Mouse (Mus musculus) hindbrain, embryonic 13.5 days (tissue): ENCODE measurements around the gene Fcgr1. TPM values are rescaled to one million over a fixed set of nuclear protein-coding genes. Genes with fewer than 3 reads are reported as not detected.
A peak's percentile ranks its signal among the peaks of the same experiment; 100 is the strongest.

Experiments
- ATAC-seq: fragments of 200-750 bp; cut with Nextera tagmentation; 2 replicates; pipeline ENCODE4 v1.8.0; 2017; ENCODE audit warnings: moderate TSS enrichment; ENCODE audit not compliant: low FRiP score
- H3K27ac ChIP-seq: fragments of 300-500 bp; sonication (generic); 2 replicates; pipeline ENCODE4 v1.5.1; 2015; ENCODE audit warnings: inconsistent platforms, mild to moderate bottlenecking, moderate library complexity
- H3K27me3 ChIP-seq: fragments of 300-500 bp; sonication (generic); 2 replicates; pipeline ENCODE4 v1.6.1; 2015; ENCODE audit warnings: mild to moderate bottlenecking, inconsistent platforms
- H3K36me3 ChIP-seq: fragments of 300-500 bp; sonication (generic); 2 replicates; pipeline ENCODE4 v1.6.1; 2015; ENCODE audit warnings: mild to moderate bottlenecking, inconsistent platforms
- H3K4me1 ChIP-seq: fragments of 300-500 bp; sonication (generic); replicated peaks from 2 replicates; pipeline ENCODE4 v1.6.1; 2015; ENCODE audit warnings: inconsistent platforms
- H3K4me2 ChIP-seq: fragments of 300-500 bp; sonication (generic); 2 replicates; pipeline ENCODE4 v1.6.1; 2015; ENCODE audit warnings: inconsistent platforms, mild to moderate bottlenecking, moderate library complexity
- H3K4me3 ChIP-seq: fragments of 300-500 bp; sonication (generic); 2 replicates; pipeline ENCODE4 v1.5.1; 2015; ENCODE audit warnings: mild to moderate bottlenecking, inconsistent platforms
- H3K9ac ChIP-seq: fragments of 300-500 bp; sonication (generic); 2 replicates; pipeline ENCODE4 v1.6.1; 2015; ENCODE audit warnings: mild to moderate bottlenecking, inconsistent platforms
- H3K9me3 ChIP-seq: fragments of 300-500 bp; sonication (generic); 2 replicates; pipeline ENCODE4 v1.6.1; 2016; ENCODE audit warnings: inconsistent platforms
- WGBS: fragments of 180-500 bp; shearing (Covaris S2); methylation state at CpG from one replicate; pipeline ENCODE4 v1.1.7; 2015; 5-methylcytosine and 5-hydroxymethylcytosine counted together
- polyA plus RNA-seq: library from polyadenylated mRNA; unstranded; fragments of >200 nt; fragmentation: Nextera tagmentation; extraction: Ambion mirVana; gene quantifications from 2 replicates; pipeline ENCODE4 v1.2.1, GENCODE M21; 2015

Fcgr1 gene
- polyA plus RNA-seq, 1 experiment from 2014 or later, result 1.5 TPM

GRCm38 (mm10) chr3:96267541-96267940 is 26.2 kb downstream of the Fcgr1 start:
- Histone ChIP-seq H3K36me3 (no peaks in the 10 kb centered on the region), H3K9me3 (no peaks in the 10 kb centered on the region), H3K9ac (no peak overlapping the region), H3K27me3 (no peaks in the 10 kb centered on the region), H3K27ac (peak overlapping the region; percentile 89; the same call in 1 of the 2 replicates), H3K4me3 (no peak overlapping the region), H3K4me2 (no peak overlapping the region; the same call in 1 of the 2 replicates), H3K4me1 (peaks cover 28% of the 10 kb centered on the region)
- 84% methylated on average over 4 of the region's 4 CpGs for WGBS
- no peak for ATAC-seq

- H3K4me3 ChIP-seq, result no peak overlapping the region
- no peak overlapping the region for H3K4me2 ChIP-seq
- WGBS, result 94% methylated on average over 8 of the region's 8 CpGs
- no peak for ATAC-seq
- no peaks in the 10 kb centered on the region for H3K9me3 ChIP-seq
- no peak overlapping the region for H3K9ac ChIP-seq
- H3K36me3 ChIP-seq, result no peaks in the 10 kb centered on the region
- no peak overlapping the region for H3K27ac ChIP-seq
- H3K27me3 ChIP-seq, result no peaks in the 10 kb centered on the region
- H3K4me1 ChIP-seq, result peaks cover 38% of the 10 kb centered on the region
These were observed 27.5 kb downstream of the Fcgr1 start for GRCm38 (mm10) chr3:96266132-96266710.

DNA sequence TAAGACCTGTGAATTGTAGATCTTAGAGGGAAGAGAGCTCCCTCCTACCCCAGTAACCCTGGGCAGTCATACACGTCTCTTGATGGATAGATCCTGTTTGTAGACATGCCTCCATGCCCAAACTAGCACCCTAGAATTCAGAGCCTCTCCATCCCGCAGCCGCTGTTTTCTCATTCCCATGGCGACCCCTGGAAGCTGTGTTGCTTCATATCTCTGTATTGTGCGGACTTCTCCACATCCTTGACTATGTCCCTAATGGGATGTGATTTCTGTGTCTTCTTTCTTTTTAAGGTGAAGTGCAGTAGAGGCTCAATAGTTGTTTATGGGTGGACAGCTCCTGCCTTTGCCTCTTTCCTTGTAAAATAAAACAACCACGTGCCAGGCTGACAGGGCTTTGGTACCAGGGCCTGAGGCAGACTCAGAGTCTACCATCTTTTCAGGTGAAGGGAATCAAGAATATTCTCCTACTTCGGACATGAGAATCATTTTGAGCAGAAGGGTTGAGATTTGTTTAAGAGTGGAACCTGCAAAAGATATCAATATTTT is 29.3 kb downstream of the Fcgr1 start:
- Histone ChIP-seq H3K9ac (peak overlapping the region; percentile 83), H3K9me3 (no peaks in the 10 kb centered on the region)
- ATAC-seq, result no peak

DNA sequence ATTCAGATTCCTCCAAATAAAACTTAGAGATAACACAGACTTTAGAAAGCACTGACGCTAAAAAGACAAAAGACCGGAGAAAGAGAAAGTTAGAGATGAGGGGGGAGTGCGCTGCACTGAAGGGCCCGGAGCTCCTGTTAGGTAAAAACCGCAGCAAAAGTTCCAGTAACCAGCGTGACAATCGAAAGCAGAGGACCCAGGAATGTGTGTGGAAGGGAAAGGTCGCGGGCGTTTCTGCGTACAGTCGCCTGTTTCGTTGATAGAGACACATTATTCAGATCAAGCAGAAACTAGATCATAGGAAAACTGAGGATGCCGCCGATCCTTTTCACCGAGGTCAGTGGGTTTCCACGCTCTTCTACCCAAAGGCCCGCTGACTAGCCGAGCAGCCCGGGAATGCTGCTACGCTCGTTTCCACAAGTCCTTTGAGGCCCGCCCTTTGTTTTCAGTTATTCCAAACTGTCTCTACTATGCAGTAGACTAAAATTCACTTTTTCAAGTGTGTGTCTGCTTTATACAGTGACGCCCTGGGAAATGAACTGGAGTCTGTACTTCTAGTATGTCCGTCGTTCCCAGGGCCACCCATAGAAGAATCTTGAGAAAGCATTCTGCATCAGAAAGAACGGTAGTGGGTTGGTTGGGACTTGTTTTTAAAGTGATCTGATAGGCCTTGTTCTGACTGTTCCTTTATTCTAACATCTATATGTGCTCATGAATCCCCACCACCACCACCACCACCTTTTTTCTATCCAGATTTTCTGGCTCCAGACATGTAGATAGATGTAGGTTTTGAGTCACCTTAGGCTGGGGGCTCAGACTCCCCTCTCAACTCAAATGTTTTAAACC is 30.0 kb downstream of the Fcgr1 start:
- Histone ChIP-seq H3K4me2 (peak overlapping the region; percentile 80), H3K36me3 (no peaks in the 10 kb centered on the region), H3K27me3 (no peaks in the 10 kb centered on the region), H3K9me3 (no peaks in the 10 kb centered on the region), H3K4me1 (peaks cover 31% of the 10 kb centered on the region), H3K9ac (peak overlapping the region; percentile 83), H3K27ac (peak overlapping the region; percentile 98), H3K4me3 (peak overlapping the region; percentile 59)
- 4% methylated on average over 27 of the region's 27 CpGs for WGBS
- ATAC-seq, result peak; percentile 41

More for the DNA sequence above, 29.3 kb downstream of the Fcgr1 start:
- H3K27ac ChIP-seq, result peak overlapping the region; percentile 98
- H3K4me3 ChIP-seq, result peak overlapping the region; percentile 59; the same call in 1 of the 2 replicates
- H3K4me2 ChIP-seq, result peak overlapping the region; percentile 80
- 66% methylated on average over 7 of the region's 7 CpGs for WGBS
- no peaks in the 10 kb centered on the region for H3K36me3 ChIP-seq
- H3K27me3 ChIP-seq, result no peaks in the 10 kb centered on the region
- H3K4me1 ChIP-seq, result peaks cover 34% of the 10 kb centered on the region

DNA sequence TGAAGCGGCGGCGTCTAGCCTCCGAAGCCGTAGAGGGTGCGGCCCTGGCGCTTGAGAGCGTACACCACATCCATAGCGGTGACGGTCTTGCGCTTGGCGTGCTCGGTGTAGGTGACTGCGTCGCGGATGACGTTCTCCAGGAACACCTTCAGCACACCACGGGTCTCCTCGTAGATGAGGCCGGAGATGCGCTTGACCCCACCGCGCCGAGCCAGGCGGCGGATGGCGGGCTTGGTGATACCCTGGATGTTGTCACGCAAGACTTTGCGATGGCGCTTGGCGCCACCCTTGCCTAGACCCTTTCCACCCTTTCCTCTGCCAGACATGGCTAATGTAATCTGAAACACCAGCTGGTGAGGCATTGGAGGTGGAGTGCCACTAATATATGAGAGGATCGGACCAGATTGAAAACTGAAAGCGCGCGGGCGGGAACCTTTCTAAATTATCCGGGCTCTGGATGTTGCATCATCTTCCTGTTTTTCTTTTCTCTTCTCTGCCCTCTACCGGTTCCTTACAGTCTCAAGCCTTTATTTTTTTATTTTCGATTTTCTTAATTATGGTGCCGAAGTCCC is 30.7 kb downstream of the Fcgr1 start, which contains the start of gene Hist2h4:
Gene Hist2h4 (minus strand): TSS at position 333 of the 572 bp plus-strand sequence.
- peak; percentile 91 for ATAC-seq
- Histone ChIP-seq H3K27ac (peak within 1 kb of the TSS; percentile 98), H3K4me2 (peak within 1 kb of the TSS; percentile 80), H3K9ac (peak within 1 kb of the TSS; percentile 83), H3K9me3 (no peaks in the 10 kb centered on the region), H3K36me3 (no peaks in the 10 kb centered on the region), H3K4me1 (peaks cover 29% of the 10 kb centered on the region), H3K27me3 (no peaks in the 10 kb centered on the region), H3K4me3 (peak within 1 kb of the TSS; percentile 59)
- under 1% methylated on average over 40 of the region's 40 CpGs for WGBS

DNA sequence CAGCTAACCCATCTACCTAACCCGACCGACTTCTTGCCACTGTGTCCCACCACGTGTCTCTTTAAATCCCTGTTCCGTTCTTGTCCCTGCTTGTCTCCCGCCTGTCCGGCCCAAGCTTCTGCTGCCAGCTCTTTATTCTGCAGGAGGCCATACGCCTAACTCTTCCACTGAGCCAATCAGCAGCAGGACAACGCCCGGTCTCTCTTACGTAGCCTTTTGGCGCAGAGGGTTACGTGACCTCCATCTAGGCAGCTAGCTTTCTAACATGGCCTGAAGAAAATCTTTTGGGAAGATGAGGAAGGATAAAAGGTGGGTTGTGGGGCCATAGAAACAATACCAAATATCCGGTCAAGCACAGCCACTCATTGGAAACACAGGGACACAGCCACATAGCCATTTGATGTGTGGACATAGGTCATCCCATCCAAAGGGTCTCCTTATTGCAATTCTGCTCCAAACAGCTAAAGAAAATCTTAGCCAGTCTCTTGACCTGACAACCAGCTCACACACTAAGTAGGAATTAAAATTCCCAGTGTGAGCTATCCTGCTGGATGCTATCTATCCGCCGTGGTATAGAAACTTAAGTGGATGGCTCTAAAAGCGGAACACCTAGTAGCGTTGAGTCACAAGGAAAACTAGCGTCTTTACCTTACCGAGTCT is 31.4 kb downstream of the Fcgr1 start:
- Histone ChIP-seq H3K27me3 (no peaks in the 10 kb centered on the region), H3K36me3 (no peaks in the 10 kb centered on the region), H3K9me3 (no peaks in the 10 kb centered on the region), H3K4me1 (peaks cover 23% of the 10 kb centered on the region), H3K27ac (peak overlapping the region; percentile 98), H3K4me2 (peak overlapping the region; percentile 80), H3K9ac (peak overlapping the region; percentile 83), H3K4me3 (peak overlapping the region; percentile 59)
- peak; percentile 67 for ATAC-seq
- 1% methylated on average over 19 of the region's 19 CpGs for WGBS

- peak overlapping the region; percentile 83 for H3K9ac ChIP-seq
- no peaks in the 10 kb centered on the region for H3K9me3 ChIP-seq
- H3K36me3 ChIP-seq, result no peaks in the 10 kb centered on the region
- H3K4me2 ChIP-seq, result peak overlapping the region; percentile 80
- H3K4me1 ChIP-seq, result peaks cover 23% of the 10 kb centered on the region
- 56% methylated on average over 3 of the region's 3 CpGs for WGBS
- H3K4me3 ChIP-seq, result peak overlapping the region; percentile 59
- no peaks in the 10 kb centered on the region for H3K27me3 ChIP-seq
- peak overlapping the region; percentile 98 for H3K27ac ChIP-seq
- no peak for ATAC-seq
These were observed 32.1 kb downstream of the Fcgr1 start for GRCm38 (mm10) chr3:96261623-96262022.

- no peak overlapping the region for H3K4me3 ChIP-seq
- 96% methylated on average over 5 of the region's 5 CpGs for WGBS
- H3K9ac ChIP-seq, result no peak overlapping the region
- no peak for ATAC-seq
- no peak overlapping the region for H3K4me2 ChIP-seq
- H3K4me1 ChIP-seq, result peaks cover 23% of the 10 kb centered on the region
- no peaks in the 10 kb centered on the region for H3K27me3 ChIP-seq
- no peak overlapping the region for H3K27ac ChIP-seq
- no peaks in the 10 kb centered on the region for H3K36me3 ChIP-seq
- no peaks in the 10 kb centered on the region for H3K9me3 ChIP-seq
These were observed 33.5 kb downstream of the Fcgr1 start for GRCm38 (mm10) chr3:96260220-96260619.

DNA sequence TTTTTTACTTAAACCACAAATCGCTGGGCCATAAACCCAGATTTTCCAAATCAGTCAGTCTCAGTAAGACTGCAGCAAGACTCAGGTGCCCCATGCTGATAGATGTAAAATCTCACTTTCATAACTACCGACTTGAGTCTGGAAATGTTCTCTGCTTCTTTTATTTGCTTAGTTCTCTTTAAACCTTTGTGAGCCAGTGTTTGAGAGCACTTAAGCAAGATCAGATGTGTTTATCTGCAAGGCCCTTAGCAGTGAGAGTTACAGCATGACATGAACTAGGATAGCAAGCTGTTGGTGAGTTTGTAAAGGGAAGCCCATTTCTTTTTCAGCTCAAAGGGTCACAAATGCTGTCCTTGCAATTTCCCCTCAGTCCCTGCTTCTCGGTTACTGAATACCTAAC is 36.6 kb downstream of the Fcgr1 start:
- Histone ChIP-seq H3K4me3 (no peak overlapping the region), H3K9me3 (no peaks in the 10 kb centered on the region), H3K4me1 (peaks cover 7% of the 10 kb centered on the region), H3K27me3 (no peaks in the 10 kb centered on the region), H3K9ac (no peak overlapping the region), H3K4me2 (no peak overlapping the region), H3K36me3 (no peaks in the 10 kb centered on the region), H3K27ac (no peak overlapping the region)
- 88% methylated on average over 3 of the region's 3 CpGs for WGBS
- no peak for ATAC-seq

DNA sequence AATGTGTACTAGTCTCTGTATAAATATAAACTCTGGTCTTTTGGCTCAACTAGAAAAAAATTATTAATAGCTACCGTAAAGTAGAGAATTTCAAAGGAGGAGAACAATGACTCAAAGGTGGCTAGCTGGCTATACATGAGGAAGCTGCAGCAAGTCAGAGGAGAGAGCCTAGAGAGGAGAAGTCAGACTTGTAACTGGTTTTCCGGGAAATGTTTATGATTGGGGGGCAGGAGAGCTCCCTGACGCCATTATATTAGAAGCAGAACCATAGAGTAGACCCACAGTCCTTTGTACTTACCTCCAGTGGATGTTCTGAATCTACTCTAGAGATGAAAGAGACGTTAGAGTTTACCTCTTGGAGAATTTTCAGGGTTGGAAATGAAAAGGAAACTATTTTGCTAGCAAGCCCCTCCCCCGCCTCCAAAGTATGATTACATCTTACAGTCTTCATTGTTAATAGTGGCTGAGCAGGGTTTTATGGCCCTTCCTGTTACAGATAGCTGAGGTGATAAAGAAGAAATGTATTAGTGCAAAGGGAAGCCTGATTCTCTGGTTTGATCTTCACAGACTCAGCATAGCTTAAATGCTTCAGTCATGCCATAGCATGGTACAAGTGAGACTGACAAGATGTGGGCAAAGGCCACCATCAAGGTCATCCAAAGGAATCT is 37.7 kb downstream of the Fcgr1 start:
- no peak overlapping the region for H3K27ac ChIP-seq
- H3K4me2 ChIP-seq, result no peak overlapping the region
- H3K9ac ChIP-seq, result no peak overlapping the region
- no peaks in the 10 kb centered on the region for H3K36me3 ChIP-seq
- 86% methylated on average over 5 of the region's 5 CpGs for WGBS
- no peaks in the 10 kb centered on the region for H3K27me3 ChIP-seq
- no peak for ATAC-seq
- no peaks in the 10 kb centered on the region for H3K4me1 ChIP-seq
- H3K4me3 ChIP-seq, result no peak overlapping the region
- H3K9me3 ChIP-seq, result no peaks in the 10 kb centered on the region

DNA sequence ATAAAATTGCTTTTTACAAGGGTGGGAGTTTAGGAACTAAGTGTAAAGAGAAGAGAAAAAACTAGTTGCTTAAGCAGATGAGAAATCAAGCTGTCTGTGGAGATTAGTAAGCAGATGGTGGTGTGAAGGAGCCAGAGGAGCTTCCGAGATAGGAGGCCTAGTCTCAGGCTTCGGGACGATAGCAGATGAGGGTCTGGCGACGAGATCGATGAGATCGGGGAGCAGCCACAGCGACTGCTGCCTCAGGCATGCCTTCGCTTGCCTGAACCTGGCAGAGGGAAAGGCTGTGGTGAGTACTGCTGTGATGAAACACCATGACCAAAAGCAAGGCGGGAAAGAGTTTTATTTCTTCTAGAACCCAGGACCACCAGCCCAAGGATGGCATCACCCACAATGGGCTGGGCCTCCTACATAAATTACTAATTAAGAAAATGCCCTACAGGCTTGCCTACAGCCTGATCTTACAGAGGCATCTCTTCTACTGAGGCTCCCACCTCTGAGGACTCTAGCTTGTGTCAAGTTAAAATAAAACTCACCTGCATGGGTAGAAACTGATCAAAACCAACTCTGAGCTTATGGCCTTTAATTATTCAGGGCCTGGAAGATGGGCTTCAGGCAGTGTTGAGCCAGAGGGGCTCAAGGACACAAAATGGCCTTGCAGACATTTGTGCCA is 39.0 kb downstream of the Fcgr1 start:
- ATAC-seq, result no peak
- Histone ChIP-seq H3K27ac (no peak overlapping the region), H3K4me1 (no peaks in the 10 kb centered on the region), H3K4me2 (no peak overlapping the region), H3K27me3 (no peaks in the 10 kb centered on the region), H3K9me3 (no peaks in the 10 kb centered on the region), H3K36me3 (no peaks in the 10 kb centered on the region), H3K4me3 (no peak overlapping the region), H3K9ac (no peak overlapping the region)
- 56% methylated on average over 10 of the region's 10 CpGs for WGBS
